Mouse (Mus musculus) neural tube, embryonic 12.5 days (tissue): Measurements from ENCODE around the gene Wwox. TPM values are rescaled to one million over a fixed set of nuclear protein-coding genes. Genes with fewer than 3 reads are reported as not detected.

Experiments used
- ATAC-seq: fragments of 200-750 bp; cut with Nextera tagmentation; 2 replicates; pipeline ENCODE4 v1.8.0; 2017; ENCODE audit warnings: low read depth, mild to moderate bottlenecking, moderate TSS enrichment, moderate library complexity; ENCODE audit not compliant: low FRiP score
- H3K27ac ChIP-seq: fragments of 300-500 bp; sonication (generic); 2 replicates; pipeline ENCODE4 v1.5.1; 2016
- H3K27me3 ChIP-seq: fragments of 300-500 bp; sonication (generic); replicated peaks from 2 replicates; pipeline ENCODE4 v1.6.1; 2016; ENCODE audit warnings: mild to moderate bottlenecking
- H3K36me3 ChIP-seq: fragments of 300-500 bp; sonication (generic); 2 replicates; pipeline ENCODE4 v1.6.1; 2016; ENCODE audit warnings: mild to moderate bottlenecking
- H3K4me1 ChIP-seq: fragments of 300-500 bp; sonication (generic); 2 replicates; pipeline ENCODE4 v1.6.1; 2016
- H3K4me2 ChIP-seq: fragments of 300-500 bp; sonication (generic); replicated peaks from 2 replicates; pipeline ENCODE4 v1.6.1; 2016; ENCODE audit warnings: mild to moderate bottlenecking
- H3K4me3 ChIP-seq: fragments of 300-500 bp; sonication (generic); 2 replicates; pipeline ENCODE4 v1.5.1; 2016
- H3K9ac ChIP-seq: fragments of 300-500 bp; sonication (generic); 2 replicates; pipeline ENCODE4 v1.6.1; 2016; ENCODE audit warnings: mild to moderate bottlenecking
- H3K9me3 ChIP-seq: fragments of 300-500 bp; sonication (generic); 2 replicates; pipeline ENCODE4 v1.6.1; 2016; ENCODE audit warnings: mild to moderate bottlenecking
- whole genome bisulfite sequencing: fragments of 180-500 bp; shearing (Covaris S2); methylation state at CpG from one replicate; pipeline ENCODE4 v1.1.7; 2016; 5-methylcytosine and 5-hydroxymethylcytosine counted together
- polyA plus RNA-seq: library from polyadenylated mRNA; unstranded; fragments of >200 nt; fragmentation: Nextera tagmentation; extraction: Ambion mirVana; gene quantifications from 2 replicates; pipeline ENCODE4 v1.2.1, GENCODE M21; 2016

The Wwox gene
- polyA plus RNA-seq, 1 experiment from 2014 or later: 12.7 TPM

- Histone ChIP-seq H3K9me3 (no peaks in the 10 kb centered on the region), H3K36me3 (no peaks in the 10 kb centered on the region), H3K27me3 (no peaks in the 10 kb centered on the region), H3K27ac (no peak overlapping the region), H3K4me1 (peaks cover 22% of the 10 kb centered on the region), H3K9ac (no peak overlapping the region), H3K4me3 (no peak overlapping the region), H3K4me2 (peak overlapping the region; percentile 10)
- peak; percentile 54 for ATAC-seq
- 52% methylated on average over 16 of the region's 16 CpGs for WGBS
These were observed 450.3 kb downstream of the Wwox start for GRCm38 (mm10) chr8:114889578-114890374.

- Histone ChIP-seq H3K27ac (no peak overlapping the region), H3K27me3 (no peaks in the 10 kb centered on the region), H3K4me1 (peaks cover 16% of the 10 kb centered on the region), H3K9ac (no peak overlapping the region), H3K4me2 (peak overlapping the region; percentile 10; the same call in 1 of the 2 replicates), H3K36me3 (no peaks in the 10 kb centered on the region), H3K9me3 (no peaks in the 10 kb centered on the region), H3K4me3 (no peak overlapping the region)
- WGBS: 51% methylated on average over 5 of the region's 5 CpGs
- peak; percentile 41; the same call in 1 of the 2 replicates for ATAC-seq
These were observed 451.0 kb downstream of the Wwox start for GRCm38 (mm10) chr8:114890478-114890877.

GRCm38 (mm10) chr8:114891252-114891651 is 451.8 kb downstream of the Wwox start:
- no peaks in the 10 kb centered on the region for H3K36me3 ChIP-seq
- peaks cover 13% of the 10 kb centered on the region for H3K4me1 ChIP-seq
- no peak overlapping the region for H3K27ac ChIP-seq
- no peak overlapping the region for H3K4me2 ChIP-seq
- H3K27me3 ChIP-seq: no peaks in the 10 kb centered on the region
- H3K4me3 ChIP-seq: no peak overlapping the region
- H3K9ac ChIP-seq: no peak overlapping the region
- ATAC-seq: no peak
- H3K9me3 ChIP-seq: no peaks in the 10 kb centered on the region
- 83% methylated on average over 4 of the region's 4 CpGs for WGBS

GRCm38 (mm10) chr8:114897432-114897831 is 458.0 kb downstream of the Wwox start:
- Histone ChIP-seq H3K36me3 (no peaks in the 10 kb centered on the region), H3K27ac (no peak overlapping the region), H3K9ac (no peak overlapping the region), H3K4me2 (no peak overlapping the region), H3K27me3 (no peaks in the 10 kb centered on the region), H3K4me1 (no peaks in the 10 kb centered on the region), H3K4me3 (no peak overlapping the region), H3K9me3 (no peaks in the 10 kb centered on the region)
- WGBS: 88% methylated on average over 8 of the region's 8 CpGs
- no peak for ATAC-seq

GRCm38 (mm10) chr8:114899157-114899556 is 459.7 kb downstream of the Wwox start:
- H3K9me3 ChIP-seq: no peaks in the 10 kb centered on the region
- H3K9ac ChIP-seq: no peak overlapping the region
- H3K36me3 ChIP-seq: no peaks in the 10 kb centered on the region
- H3K4me2 ChIP-seq: peak overlapping the region; percentile 6; the same call in 1 of the 2 replicates
- no peak overlapping the region for H3K4me3 ChIP-seq
- no peak for ATAC-seq
- H3K4me1 ChIP-seq: no peaks in the 10 kb centered on the region
- no peaks in the 10 kb centered on the region for H3K27me3 ChIP-seq
- H3K27ac ChIP-seq: no peak overlapping the region
- WGBS: 39% methylated on average over 12 of the region's 12 CpGs

- Histone ChIP-seq H3K36me3 (no peaks in the 10 kb centered on the region), H3K4me1 (peaks cover 9% of the 10 kb centered on the region), H3K27me3 (no peaks in the 10 kb centered on the region), H3K9ac (no peak overlapping the region), H3K9me3 (no peaks in the 10 kb centered on the region), H3K4me3 (no peak overlapping the region), H3K27ac (no peak overlapping the region), H3K4me2 (no peak overlapping the region)
- ATAC-seq: no peak
- WGBS: 85% methylated on average over 5 of the region's 5 CpGs
These were observed 463.1 kb downstream of the Wwox start for GRCm38 (mm10) chr8:114902584-114902983.

- Histone ChIP-seq H3K4me3 (no peak overlapping the region), H3K4me2 (no peak overlapping the region), H3K4me1 (peaks cover 22% of the 10 kb centered on the region), H3K27me3 (no peaks in the 10 kb centered on the region), H3K9me3 (no peaks in the 10 kb centered on the region), H3K27ac (no peak overlapping the region), H3K9ac (no peak overlapping the region), H3K36me3 (no peaks in the 10 kb centered on the region)
- WGBS: 76% methylated on average over 8 of the region's 8 CpGs
- no peak for ATAC-seq
These were observed 468.6 kb downstream of the Wwox start for GRCm38 (mm10) chr8:114908086-114908485.

GRCm38 (mm10) chr8:114908589-114908988 is 469.1 kb downstream of the Wwox start:
- no peaks in the 10 kb centered on the region for H3K36me3 ChIP-seq
- H3K4me2 ChIP-seq: no peak overlapping the region
- H3K9ac ChIP-seq: no peak overlapping the region
- H3K4me3 ChIP-seq: no peak overlapping the region
- no peak for ATAC-seq
- WGBS: 80% methylated on average over 7 of the region's 7 CpGs
- no peaks in the 10 kb centered on the region for H3K9me3 ChIP-seq
- no peak overlapping the region for H3K27ac ChIP-seq
- peaks cover 22% of the 10 kb centered on the region for H3K4me1 ChIP-seq
- no peaks in the 10 kb centered on the region for H3K27me3 ChIP-seq

GRCm38 (mm10) chr8:114909146-114909545 is 469.7 kb downstream of the Wwox start:
- WGBS: 56% methylated on average over 9 of the region's 9 CpGs
- H3K36me3 ChIP-seq: no peaks in the 10 kb centered on the region
- no peak overlapping the region for H3K4me3 ChIP-seq
- H3K4me2 ChIP-seq: no peak overlapping the region
- no peak overlapping the region for H3K9ac ChIP-seq
- no peaks in the 10 kb centered on the region for H3K27me3 ChIP-seq
- no peaks in the 10 kb centered on the region for H3K9me3 ChIP-seq
- ATAC-seq: no peak
- peaks cover 22% of the 10 kb centered on the region for H3K4me1 ChIP-seq
- H3K27ac ChIP-seq: no peak overlapping the region

GRCm38 (mm10) chr8:114911031-114911580 is 471.7 kb downstream of the Wwox start:
- no peaks in the 10 kb centered on the region for H3K27me3 ChIP-seq
- H3K4me3 ChIP-seq: no peak overlapping the region
- WGBS: 26% methylated on average over 17 of the region's 17 CpGs
- H3K4me1 ChIP-seq: peaks cover 22% of the 10 kb centered on the region
- ATAC-seq: no peak
- H3K4me2 ChIP-seq: peak overlapping the region; percentile 44
- H3K9ac ChIP-seq: 0 out of 2 replicates have a peak overlapping the region, but pooled peaks have one; percentile 9
- H3K36me3 ChIP-seq: no peaks in the 10 kb centered on the region
- no peaks in the 10 kb centered on the region for H3K9me3 ChIP-seq
- no peak overlapping the region for H3K27ac ChIP-seq

- no peak overlapping the region for H3K9ac ChIP-seq
- H3K27ac ChIP-seq: no peak overlapping the region
- no peaks in the 10 kb centered on the region; the same call in 1 of the 2 replicates for H3K4me1 ChIP-seq
- ATAC-seq: no peak
- no peak overlapping the region for H3K4me3 ChIP-seq
- no peaks in the 10 kb centered on the region for H3K36me3 ChIP-seq
- H3K9me3 ChIP-seq: no peaks in the 10 kb centered on the region
- H3K27me3 ChIP-seq: no peaks in the 10 kb centered on the region; the same call in 1 of the 2 replicates
- H3K4me2 ChIP-seq: no peak overlapping the region
- WGBS: 78% methylated on average over 7 of the region's 7 CpGs
These were observed 484.2 kb downstream of the Wwox start for GRCm38 (mm10) chr8:114923629-114924028.

GRCm38 (mm10) chr8:114927412-114927811 is 488.0 kb downstream of the Wwox start:
- no peak for ATAC-seq
- Histone ChIP-seq H3K27me3 (no peaks in the 10 kb centered on the region; the same call in 1 of the 2 replicates), H3K4me2 (no peak overlapping the region), H3K4me3 (no peak overlapping the region), H3K27ac (no peak overlapping the region), H3K36me3 (no peaks in the 10 kb centered on the region), H3K4me1 (peaks cover 6% of the 10 kb centered on the region), H3K9me3 (no peaks in the 10 kb centered on the region), H3K9ac (no peak overlapping the region)
- WGBS: 84% methylated on average over 8 of the region's 8 CpGs
